Mouse (Mus musculus) forebrain, embryonic 11.5 days (tissue): Measurements from ENCODE around the gene Edil3. TPM values are rescaled to one million over a fixed set of nuclear protein-coding genes. Genes with fewer than 3 reads are reported as not detected.

Experiments used
- ATAC-seq: fragments of 200-750 bp; cut with Nextera tagmentation; replicated peaks from 2 replicates; pipeline ENCODE4 v1.8.0; 2017; ENCODE audit warnings: moderate TSS enrichment; ENCODE audit not compliant: low FRiP score
- DNase-seq: peaks from one replicate; pipeline ENCODE4 v3.0.0-alpha.2; 2017; ENCODE audit warnings: low spot score
- H3K27ac ChIP-seq: fragments of 300-500 bp; sonication (generic); 2 replicates; pipeline ENCODE4 v1.5.1; 2014; ENCODE audit warnings: low read depth, low read length
- H3K27me3 ChIP-seq: fragments of 300-500 bp; sonication (generic); 2 replicates; pipeline ENCODE4 v1.6.1; 2014; ENCODE audit warnings: mild to moderate bottlenecking, low read length, mixed read lengths; ENCODE audit not compliant: control insufficient read depth, insufficient read depth
- H3K36me3 ChIP-seq: fragments of 300-500 bp; sonication (generic); 2 replicates; pipeline ENCODE4 v1.6.1; 2014; ENCODE audit warnings: mild to moderate bottlenecking, low read length, moderate library complexity, mixed read lengths; ENCODE audit not compliant: control insufficient read depth, insufficient read depth
- H3K4me1 ChIP-seq: fragments of 300-500 bp; sonication (generic); replicated peaks from 2 replicates; pipeline ENCODE4 v1.6.1; 2014; ENCODE audit warnings: low read length, mixed read lengths; ENCODE audit not compliant: control insufficient read depth, insufficient read depth
- H3K4me2 ChIP-seq: fragments of 300-500 bp; sonication (generic); 2 replicates; pipeline ENCODE4 v1.6.1; 2014; ENCODE audit warnings: low read depth, mild to moderate bottlenecking, low read length, moderate library complexity, mixed read lengths; ENCODE audit not compliant: severe bottlenecking
- H3K4me3 ChIP-seq: fragments of 300-500 bp; sonication (generic); 2 replicates; pipeline ENCODE4 v1.5.1; 2014; ENCODE audit warnings: low read depth, low read length
- H3K9ac ChIP-seq: fragments of 300-500 bp; sonication (generic); 2 replicates; pipeline ENCODE4 v1.6.1; 2014; ENCODE audit warnings: low read length
- H3K9me3 ChIP-seq: fragments of 300-500 bp; sonication (generic); 2 replicates; pipeline ENCODE4 v1.6.1; 2016; ENCODE audit warnings: low read length, mixed read lengths; ENCODE audit not compliant: control insufficient read depth
- WGBS: fragments of 180-500 bp; shearing (Covaris S2); extraction: QIAGEN DNeasy Blood & Tissue Kit; methylation state at CpG from one replicate; pipeline ENCODE4 v1.1.7; 2014; 5-methylcytosine and 5-hydroxymethylcytosine counted together
- polyA plus RNA-seq: library from polyadenylated mRNA; unstranded; fragments of >200 nt; fragmentation: Nextera tagmentation; extraction: Ambion mirVana; gene quantifications from 2 replicates; pipeline ENCODE4 v1.2.1, GENCODE M21; 2014

Gene Edil3
- polyA plus RNA-seq, 1 experiment from 2014 or later: 29.4 TPM

GRCm38 (mm10) chr13:89199275-89199674, 378.0 kb downstream of the Edil3 start:
- ATAC-seq (no peak), DNase-seq (no peak)
- Histone ChIP-seq H3K4me2 (no peak overlapping the region), H3K27me3 (no peaks in the 10 kb centered on the region), H3K4me1 (no peaks in the 10 kb centered on the region), H3K4me3 (no peak overlapping the region), H3K27ac (no peak overlapping the region), H3K9ac (no peak overlapping the region), H3K9me3 (no peaks in the 10 kb centered on the region), H3K36me3 (no peaks in the 10 kb centered on the region)
- WGBS: 78% methylated on average over 2 of the region's 2 CpGs

- 96% methylated on average over 1 of the region's 1 CpGs for WGBS
Observed at GRCm38 (mm10) chr13:89238104-89238503, 416.8 kb downstream of the Edil3 start.

GRCm38 (mm10) chr13:89253990-89254642, 432.8 kb downstream of the Edil3 start:
- H3K9ac ChIP-seq: no peak overlapping the region
- no peaks in the 10 kb centered on the region for H3K9me3 ChIP-seq
- H3K27me3 ChIP-seq: no peaks in the 10 kb centered on the region
- no peaks in the 10 kb centered on the region for H3K36me3 ChIP-seq
- H3K4me1 ChIP-seq: no peaks in the 10 kb centered on the region
- no peak overlapping the region for H3K27ac ChIP-seq
- no peak overlapping the region for H3K4me3 ChIP-seq
- DNase-seq (no peak), ATAC-seq (no peak)
- WGBS: 83% methylated on average over 4 of the region's 4 CpGs
- no peak overlapping the region for H3K4me2 ChIP-seq

More at GRCm38 (mm10) chr13:89238104-89238503, 416.8 kb downstream of the Edil3 start:
- H3K27ac ChIP-seq: no peak overlapping the region
- no peak overlapping the region for H3K9ac ChIP-seq
- H3K27me3 ChIP-seq: no peaks in the 10 kb centered on the region
- no peaks in the 10 kb centered on the region for H3K4me1 ChIP-seq
- H3K36me3 ChIP-seq: no peaks in the 10 kb centered on the region
- H3K4me2 ChIP-seq: no peak overlapping the region
- DNase-seq: no peak
- no peak overlapping the region for H3K4me3 ChIP-seq
- no peak for ATAC-seq
- H3K9me3 ChIP-seq: no peaks in the 10 kb centered on the region

- H3K4me2 ChIP-seq: no peak overlapping the region
- H3K27ac ChIP-seq: no peak overlapping the region
- H3K36me3 ChIP-seq: no peaks in the 10 kb centered on the region
- WGBS: 86% methylated on average over 1 of the region's 1 CpGs
- no peaks in the 10 kb centered on the region for H3K9me3 ChIP-seq
- DNase-seq (no peak), ATAC-seq (no peak)
- no peak overlapping the region for H3K4me3 ChIP-seq
- H3K27me3 ChIP-seq: no peaks in the 10 kb centered on the region
- no peaks in the 10 kb centered on the region for H3K4me1 ChIP-seq
- H3K9ac ChIP-seq: no peak overlapping the region
Observed at GRCm38 (mm10) chr13:89256906-89257305, 435.6 kb downstream of the Edil3 start.

- H3K4me2 ChIP-seq: no peak overlapping the region
- ATAC-seq: no peak
- no peak overlapping the region for H3K4me3 ChIP-seq
- no peaks in the 10 kb centered on the region for H3K9me3 ChIP-seq
- no peak overlapping the region for H3K9ac ChIP-seq
- no peaks in the 10 kb centered on the region for H3K36me3 ChIP-seq
- H3K4me1 ChIP-seq: no peaks in the 10 kb centered on the region
- WGBS: 86% methylated on average over 5 of the region's 5 CpGs
- H3K27me3 ChIP-seq: no peaks in the 10 kb centered on the region
- H3K27ac ChIP-seq: no peak overlapping the region
- DNase-seq: no peak
Observed at GRCm38 (mm10) chr13:89286696-89287305, 465.5 kb downstream of the Edil3 start.

GRCm38 (mm10) chr13:89288201-89288600, 466.9 kb downstream of the Edil3 start:
- H3K36me3 ChIP-seq: no peaks in the 10 kb centered on the region
- 82% methylated on average over 4 of the region's 4 CpGs for WGBS
- ATAC-seq (no peak), DNase-seq (no peak)
- no peaks in the 10 kb centered on the region for H3K27me3 ChIP-seq
- H3K4me1 ChIP-seq: no peaks in the 10 kb centered on the region
- H3K4me3 ChIP-seq: no peak overlapping the region
- no peak overlapping the region for H3K9ac ChIP-seq
- H3K9me3 ChIP-seq: no peaks in the 10 kb centered on the region
- no peak overlapping the region for H3K4me2 ChIP-seq
- no peak overlapping the region for H3K27ac ChIP-seq

GRCm38 (mm10) chr13:89321155-89321554, 499.9 kb downstream of the Edil3 start:
- Histone ChIP-seq H3K9ac (no peak overlapping the region), H3K4me3 (no peak overlapping the region), H3K9me3 (no peaks in the 10 kb centered on the region), H3K4me2 (no peak overlapping the region), H3K27me3 (no peaks in the 10 kb centered on the region), H3K27ac (no peak overlapping the region), H3K4me1 (no peaks in the 10 kb centered on the region), H3K36me3 (no peaks in the 10 kb centered on the region)
- no peak for ATAC-seq
- DNase-seq: no peak
- 79% methylated on average over 1 of the region's 1 CpGs for WGBS

- no peak overlapping the region for H3K27ac ChIP-seq
- ATAC-seq (no peak), DNase-seq (no peak)
- no peaks in the 10 kb centered on the region for H3K36me3 ChIP-seq
- 85% methylated on average over 2 of the region's 2 CpGs for WGBS
- no peaks in the 10 kb centered on the region for H3K4me1 ChIP-seq
- no peak overlapping the region for H3K9ac ChIP-seq
- no peak overlapping the region for H3K4me2 ChIP-seq
- H3K27me3 ChIP-seq: no peaks in the 10 kb centered on the region
- H3K4me3 ChIP-seq: no peak overlapping the region
- no peaks in the 10 kb centered on the region for H3K9me3 ChIP-seq
Observed at GRCm38 (mm10) chr13:89324282-89324681, 503.0 kb downstream of the Edil3 start.

- Histone ChIP-seq H3K9me3 (no peaks in the 10 kb centered on the region), H3K4me2 (no peak overlapping the region), H3K9ac (no peak overlapping the region), H3K4me1 (no peaks in the 10 kb centered on the region), H3K27me3 (no peaks in the 10 kb centered on the region), H3K36me3 (no peaks in the 10 kb centered on the region), H3K4me3 (no peak overlapping the region), H3K27ac (no peak overlapping the region)
- 47% methylated on average over 1 of the region's 1 CpGs for WGBS
- no peak; the same call in 1 of the 2 replicates for ATAC-seq
- peak; percentile 51 for DNase-seq
Observed at GRCm38 (mm10) chr13:89334494-89334893, 513.2 kb downstream of the Edil3 start.
